Mouse (Mus musculus): Measurements from ENCODE around the gene Nop56.

The Nop56 gene

DNA sequence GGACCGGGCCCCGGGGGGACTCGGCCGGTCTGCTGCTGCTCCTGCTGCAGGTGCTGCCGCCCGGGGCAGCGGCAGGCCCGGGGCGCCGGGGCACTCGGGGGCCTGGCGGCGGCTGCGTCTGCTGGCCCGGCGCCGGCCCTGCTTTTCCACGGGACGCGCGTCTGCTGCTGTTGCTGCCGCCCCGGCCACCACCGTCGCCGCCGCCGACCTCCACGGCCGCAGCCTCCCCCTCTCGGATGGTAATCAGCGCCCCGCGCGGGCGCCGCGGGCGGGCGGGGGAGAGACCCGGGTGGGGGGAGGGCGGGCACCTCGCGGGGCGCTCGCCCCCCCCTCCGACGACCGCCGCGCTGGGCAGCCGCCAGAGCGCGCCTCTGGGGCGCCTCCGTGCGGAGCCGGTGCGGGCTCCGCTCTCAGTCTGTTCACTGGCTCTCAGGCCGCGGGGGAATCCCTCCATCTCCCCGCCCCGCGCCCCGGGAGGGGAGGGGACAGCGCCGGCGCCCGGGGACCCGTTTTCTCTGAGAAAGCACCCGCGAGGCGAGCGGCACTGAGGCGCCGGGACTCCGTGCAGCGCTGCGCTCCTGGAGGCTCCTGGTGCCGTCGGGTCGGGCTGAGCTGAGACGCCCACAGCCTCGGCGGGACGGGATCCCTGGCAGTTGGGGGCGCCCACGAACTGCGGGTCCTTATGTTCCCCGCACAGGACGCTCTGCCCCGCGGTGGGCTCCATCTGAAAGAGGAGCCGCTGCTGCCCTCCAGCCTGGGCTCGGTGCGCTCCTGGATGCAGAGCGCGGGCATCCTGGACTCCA, 21.3 kb downstream of the Nop56 start:
- peak in 1 of 2 experiments; percentile 34 for DNase-seq (ENCODE audit: low spot score in 2 of 2)

DNA sequence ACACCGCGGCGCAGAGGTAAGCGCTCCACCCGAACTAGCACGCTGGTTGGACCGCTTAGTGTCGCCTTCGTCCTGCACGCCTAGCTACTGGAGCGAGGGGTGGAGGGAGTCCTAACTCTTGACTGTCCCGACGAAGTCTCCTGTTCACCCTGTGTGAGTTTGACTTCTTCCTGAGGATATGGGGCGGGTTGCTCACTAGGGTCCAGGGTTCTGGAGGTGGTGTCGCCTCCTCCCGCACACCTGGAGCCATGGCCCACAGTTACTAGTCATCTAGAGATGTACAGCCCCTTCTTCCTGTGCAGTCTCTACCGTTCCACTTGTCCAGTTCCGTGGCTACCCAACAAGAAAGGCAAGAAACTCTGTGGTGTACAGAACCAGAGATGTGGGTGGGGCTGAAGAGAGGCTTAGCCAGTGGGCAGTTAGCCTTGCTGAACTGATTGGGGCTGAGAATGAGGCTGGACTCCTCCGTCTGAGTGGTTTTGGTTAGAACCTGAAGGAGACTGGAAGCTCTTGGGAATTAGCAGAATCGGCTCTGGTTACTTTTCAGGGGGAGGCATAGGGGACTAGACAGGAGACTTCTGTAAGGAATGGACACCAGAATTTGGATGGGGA, 22.0 kb downstream of the Nop56 start:
- DNase-seq (ENCODE audit: low spot score in 2 of 2), result peak in 1 of 2 experiments; percentile 16

DNA sequence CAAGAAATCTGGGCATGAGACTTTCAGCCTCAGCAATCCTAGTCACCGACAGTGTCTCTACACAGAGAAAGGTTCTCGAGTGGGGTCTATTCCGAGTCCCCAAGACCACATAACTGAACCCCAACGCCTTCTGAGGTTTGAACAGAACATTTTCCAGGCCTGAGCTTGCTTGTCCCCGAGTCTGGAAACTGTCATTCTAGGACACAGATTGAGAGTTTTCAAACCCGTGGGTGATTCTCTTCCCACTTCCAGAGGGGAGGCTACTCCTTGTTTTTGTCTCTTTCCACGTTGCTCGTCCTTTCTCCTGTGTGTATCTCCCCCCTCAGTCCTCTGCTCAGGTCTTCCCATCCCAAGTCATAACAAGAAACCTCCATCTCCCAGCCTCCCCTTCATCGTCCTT, 23.4 kb downstream of the Nop56 start:
- DNase-seq (ENCODE audit: low spot score in 2 of 2), result no peak

DNA sequence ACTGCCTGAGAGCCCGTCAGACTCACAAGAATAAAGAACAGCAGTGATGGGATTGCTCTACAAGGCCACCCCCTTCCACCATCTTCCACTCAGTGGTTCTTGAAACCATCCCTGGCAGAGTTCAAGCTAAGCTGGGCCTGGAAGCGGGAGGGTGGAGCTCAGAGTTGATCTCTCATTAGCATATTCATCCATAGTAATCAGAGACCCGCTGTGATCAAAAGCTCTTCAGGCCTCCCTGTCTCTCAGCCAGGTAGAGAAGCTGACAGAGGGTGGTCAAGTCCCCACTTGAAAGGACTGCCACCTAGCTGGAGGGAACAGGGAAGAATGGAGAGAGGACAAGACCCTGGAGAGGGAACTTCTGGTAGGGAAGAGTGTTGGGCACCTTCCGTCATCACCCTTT, 28.8 kb downstream of the Nop56 start:
- no peak for DNase-seq (ENCODE audit: low spot score in 2 of 2)

DNA sequence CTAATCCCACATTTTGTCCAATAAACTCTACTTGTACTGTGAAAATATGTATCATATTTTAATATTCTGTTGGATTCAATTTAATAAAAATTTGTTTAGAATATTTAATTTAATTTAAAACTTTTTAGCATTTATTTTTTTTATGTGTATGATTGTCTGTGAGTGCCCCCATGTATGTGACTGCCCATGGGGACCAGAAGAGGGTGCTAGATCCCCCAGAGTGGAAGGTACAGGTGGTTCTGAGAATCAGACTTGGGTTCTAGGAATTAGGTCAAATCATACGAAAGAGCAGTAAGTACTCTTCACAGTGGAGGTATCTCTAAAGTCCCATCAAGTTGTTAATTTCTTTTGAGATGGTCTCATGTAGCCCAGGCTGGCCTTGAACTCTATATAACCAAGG, 52.8 kb downstream of the Nop56 start:
- DNase-seq (ENCODE audit: low spot score in 2 of 2), result no peak

Data from urinary bladder, adult 18-20 months (tissue).